Mouse (Mus musculus) spleen, adult 18-20 months (tissue): ENCODE results near the gene Sema6d.

Experiments used
- DNase-seq, 2 experiments: peaks; one replicate each; pipeline ENCODE4 v3.0.0; 2022; ENCODE audit warnings: mixed read lengths in 2 of 2

The Sema6d gene

GRCm38 (mm10) chr2:124621972-124622621 is 532.3 kb downstream of the Sema6d start:
- no peak for DNase-seq

- DNase-seq, result no peak
Measured at GRCm38 (mm10) chr2:124624247-124624929, 534.6 kb downstream of the Sema6d start.

- no peak for DNase-seq
Measured at GRCm38 (mm10) chr2:124626425-124626824, 536.7 kb downstream of the Sema6d start.

GRCm38 (mm10) chr2:124627664-124628063 is 537.9 kb downstream of the Sema6d start:
- DNase-seq, result no peak

- no peak for DNase-seq
Measured at GRCm38 (mm10) chr2:124628701-124629100, 538.9 kb downstream of the Sema6d start.

- DNase-seq, result no peak
Measured at GRCm38 (mm10) chr2:124634400-124634998, 544.7 kb downstream of the Sema6d start.

GRCm38 (mm10) chr2:124635271-124635865 is 545.6 kb downstream of the Sema6d start:
- no peak for DNase-seq

- DNase-seq, result no peak
Measured at GRCm38 (mm10) chr2:124637080-124637479, 547.3 kb downstream of the Sema6d start.

- DNase-seq, result no peak
Measured at GRCm38 (mm10) chr2:124639221-124639963, 549.6 kb downstream of the Sema6d start.

GRCm38 (mm10) chr2:124640500-124641193 is 550.9 kb downstream of the Sema6d start:
- DNase-seq, result no peak

- no peak for DNase-seq
Measured at GRCm38 (mm10) chr2:124641194-124641558, 551.4 kb downstream of the Sema6d start.

GRCm38 (mm10) chr2:124642131-124642530 is 552.4 kb downstream of the Sema6d start:
- no peak for DNase-seq

GRCm38 (mm10) chr2:124650609-124651008 is 560.8 kb downstream of the Sema6d start:
- DNase-seq, result no peak

GRCm38 (mm10) chr2:124651146-124651545 is 561.4 kb downstream of the Sema6d start:
- no peak for DNase-seq

GRCm38 (mm10) chr2:124653161-124653560 is 563.4 kb downstream of the Sema6d start:
- no peak for DNase-seq

- no peak for DNase-seq
Measured at GRCm38 (mm10) chr2:124657358-124657757, 567.6 kb downstream of the Sema6d start.

- DNase-seq, result no peak
Measured at GRCm38 (mm10) chr2:124658374-124658773, 568.6 kb downstream of the Sema6d start.

- DNase-seq, result no peak
Measured at GRCm38 (mm10) chr2:124659601-124660000, 569.8 kb downstream of the Sema6d start.

- no peak for DNase-seq
Measured at GRCm38 (mm10) chr2:124660686-124661085, 570.9 kb downstream of the Sema6d start.

- no peak for DNase-seq
Measured at GRCm38 (mm10) chr2:124661316-124661715, 571.5 kb downstream of the Sema6d start.

GRCm38 (mm10) chr2:124662257-124662656 is 572.5 kb downstream of the Sema6d start:
- no peak for DNase-seq

GRCm38 (mm10) chr2:124664191-124664590 is 574.4 kb downstream of the Sema6d start:
- DNase-seq, result no peak
